Mouse (Mus musculus) A20 (cell line): Measurements from ENCODE around the gene Cdc42bpb.

Source experiments
- DNase-seq: peaks from one replicate; pipeline ENCODE4 v3.0.0-alpha.2; 2011; ENCODE audit warnings: low read depth, low spot score

Gene Cdc42bpb

GRCm38 (mm10) chr12:111301322-111302017 lies 76.0 kb downstream of the Cdc42bpb start:
- DNase-seq = no peak

- DNase-seq = no peak
Observed at GRCm38 (mm10) chr12:111293025-111293424, 84.5 kb downstream of the Cdc42bpb start.

- no peak for DNase-seq
Observed at GRCm38 (mm10) chr12:111284532-111284931, 93.0 kb downstream of the Cdc42bpb start.

- DNase-seq = no peak
Observed at GRCm38 (mm10) chr12:111283573-111283972, 93.9 kb downstream of the Cdc42bpb start.

GRCm38 (mm10) chr12:111276371-111276770 lies 101.1 kb downstream of the Cdc42bpb start:
- DNase-seq = no peak

- no peak for DNase-seq
Observed at GRCm38 (mm10) chr12:111275150-111275841, 102.2 kb downstream of the Cdc42bpb start.

- no peak for DNase-seq
Observed at GRCm38 (mm10) chr12:111274447-111275149, 102.9 kb downstream of the Cdc42bpb start.

- DNase-seq = no peak
Observed at GRCm38 (mm10) chr12:111274006-111274405, 103.5 kb downstream of the Cdc42bpb start.

- peak; percentile 75 for DNase-seq
Observed at GRCm38 (mm10) chr12:111272420-111272819, 105.1 kb downstream of the Cdc42bpb start.

GRCm38 (mm10) chr12:111271966-111272365 lies 105.6 kb downstream of the Cdc42bpb start:
- DNase-seq = no peak

GRCm38 (mm10) chr12:111271406-111271805 lies 106.1 kb downstream of the Cdc42bpb start:
- no peak for DNase-seq

GRCm38 (mm10) chr12:111270629-111271277 lies 106.8 kb downstream of the Cdc42bpb start, which contains the start of gene Amn:
Gene Amn, plus strand, starts transcription at chr12:111271095.
- no peak for DNase-seq

GRCm38 (mm10) chr12:111267673-111268325 lies 109.7 kb downstream of the Cdc42bpb start:
- DNase-seq = no peak

- no peak for DNase-seq
Observed at GRCm38 (mm10) chr12:111266592-111266991, 110.9 kb downstream of the Cdc42bpb start.

- DNase-seq = no peak
Observed at GRCm38 (mm10) chr12:111265212-111265611, 112.3 kb downstream of the Cdc42bpb start.

GRCm38 (mm10) chr12:111263650-111264049 lies 113.9 kb downstream of the Cdc42bpb start:
- DNase-seq = no peak

GRCm38 (mm10) chr12:111251227-111251626 lies 126.3 kb downstream of the Cdc42bpb start:
- no peak for DNase-seq

- no peak for DNase-seq
Observed at GRCm38 (mm10) chr12:111250116-111250515, 127.4 kb downstream of the Cdc42bpb start.

GRCm38 (mm10) chr12:111249095-111249494 lies 128.4 kb downstream of the Cdc42bpb start:
- no peak for DNase-seq

- DNase-seq = no peak
Observed at GRCm38 (mm10) chr12:111246808-111247464, 130.6 kb downstream of the Cdc42bpb start.

- no peak for DNase-seq
Observed at GRCm38 (mm10) chr12:111245070-111245469, 132.4 kb downstream of the Cdc42bpb start.
